Comparison of ENCODE assay signal across 11 mouse cellular contexts in the genomic region with DNA sequence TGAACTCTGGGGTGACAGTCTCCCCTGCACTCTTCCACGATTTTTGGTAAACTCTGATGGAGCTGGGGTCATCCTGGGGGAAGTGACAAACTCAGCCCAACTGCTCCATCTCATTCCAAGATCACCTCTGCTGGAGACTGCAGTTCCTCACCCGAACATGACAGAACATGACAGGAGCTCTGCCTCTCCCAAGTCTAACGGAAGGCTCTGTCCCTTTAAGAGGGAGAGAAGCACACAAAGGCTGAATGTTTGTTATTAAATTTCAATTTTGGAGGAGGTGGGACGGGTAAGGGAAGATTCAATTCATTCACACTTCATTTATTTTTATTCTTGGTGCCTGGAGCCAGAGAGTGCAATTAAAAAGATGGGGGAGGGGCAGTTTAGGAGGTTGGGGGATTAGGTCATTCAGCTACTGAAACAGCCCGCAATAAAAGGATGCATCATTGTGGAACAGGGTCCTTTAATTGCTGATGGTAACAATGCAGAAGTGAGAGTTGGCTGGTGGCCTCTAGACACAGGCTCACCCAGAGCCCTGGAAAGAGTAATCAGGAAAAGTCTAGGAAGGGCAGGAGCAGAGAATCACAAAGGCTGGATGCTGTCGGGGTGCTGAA. TPM values are rescaled to one million over a fixed set of nuclear protein-coding genes. Genes with fewer than 3 reads are reported as not detected.
DNase-seq lines count a peak whose midpoint lies in the region; ATAC-seq lines count a peak whose summit lies in the region.
"Had no signal": no experiment of that assay in that cellular context is flagged by ENCODE, and none has a peak within 500 bp of the region (broad histone marks: within the 10 kb centered on the region; RNA-seq: fewer than 3 reads in every experiment).

No protein-coding gene starts in this region.

- H3K4me2 ChIP-seq in hindbrain, embryonic 11.5 days (replicated peaks; ENCODE audit: low read depth, low read length), result no peak overlapping the region
- 0 out of 2 replicates have a peak overlapping the region, but pooled peaks have one; percentile 5 for H3K4me2 ChIP-seq in midbrain, embryonic 16.5 days (ENCODE audit: low read length)

- no peak overlapping the region for H3K4me3 ChIP-seq in hindbrain, embryonic 11.5 days (ENCODE audit: low read depth, low read length)
- no peak overlapping the region for H3K4me3 ChIP-seq in midbrain, embryonic 16.5 days (ENCODE audit: low read depth, low read length)

- 20% methylated on average over 6 of the region's 6 CpGs for WGBS in hindbrain, embryonic 11.5 days
- 12% methylated on average over 6 of the region's 6 CpGs for WGBS in midbrain, embryonic 16.5 days

- H3K27ac ChIP-seq in hindbrain, embryonic 11.5 days (ENCODE audit: low read depth, low read length), result no peak overlapping the region
- 0 out of 2 replicates have a peak overlapping the region, but pooled peaks have one; percentile 3 for H3K27ac ChIP-seq in midbrain, embryonic 16.5 days (ENCODE audit: low read length)

- no peak overlapping the region for H3K9ac ChIP-seq in hindbrain, embryonic 11.5 days (ENCODE audit: low read depth, low read length)
- no peak overlapping the region for H3K9ac ChIP-seq in midbrain, embryonic 16.5 days (ENCODE audit: low read depth, low read length)

- H3K9me3 ChIP-seq in hindbrain, embryonic 11.5 days (ENCODE audit: control insufficient read depth, low read length), result no peaks in the 10 kb centered on the region
- no peaks in the 10 kb centered on the region for H3K9me3 ChIP-seq in midbrain, embryonic 16.5 days (replicated peaks; ENCODE audit: control insufficient read depth, low read length, poor library complexity, severe bottlenecking)

- ATAC-seq in cerebellum, adult (ENCODE audit: insufficient number of reproducible peaks, low FRiP score, low TSS enrichment), result no peak
- peak; percentile 35 for ATAC-seq in hindbrain, embryonic 11.5 days (ENCODE audit: low FRiP score)
- ATAC-seq in midbrain, embryonic 16.5 days, result peak; percentile 25
- ATAC-seq in frontal cortex, adult (ENCODE audit: low TSS enrichment), result no peak

- no peaks in the 10 kb centered on the region for H3K27me3 ChIP-seq in hindbrain, embryonic 11.5 days (ENCODE audit: control insufficient read depth, insufficient read depth, low read length)
- H3K27me3 ChIP-seq in midbrain, embryonic 16.5 days (ENCODE audit: control insufficient read depth, insufficient read depth, low read depth, low read length), result no peaks in the 10 kb centered on the region

- peak; percentile 15 to 45 for DNase-seq in cerebellum, postnatal 10 days
- DNase-seq in embryo, embryonic 11 days, result peak; percentile 50
- DNase-seq in hindbrain, embryonic 11.5 days (ENCODE audit: low spot score), result peak; percentile 38
- no peak for DNase-seq in ovary, adult 18-20 months (ENCODE audit: low spot score)
- no peak for DNase-seq in cerebellum, adult 11 months
- DNase-seq: cerebellum, postnatal 25 days; kidney, adult 11 months; lung, adult 18-20 months had no signal

- H3K4me1 ChIP-seq in hindbrain, embryonic 11.5 days (replicated peaks; ENCODE audit: control insufficient read depth, insufficient read depth, low read length), result peaks cover 12% of the 10 kb centered on the region
- peaks cover 30% of the 10 kb centered on the region for H3K4me1 ChIP-seq in midbrain, embryonic 16.5 days (ENCODE audit: control insufficient read depth, insufficient read depth, low read length)

- H3K36me3 ChIP-seq in hindbrain, embryonic 11.5 days (ENCODE audit: control insufficient read depth, insufficient read depth, low read length), result no peaks in the 10 kb centered on the region
- no peaks in the 10 kb centered on the region for H3K36me3 ChIP-seq in midbrain, embryonic 16.5 days (ENCODE audit: control insufficient read depth, insufficient read depth, low read length)

RNA-seq across cellular contexts. Expression of a gene that starts 44.8 kb away (rescaled TPM):
- 14.9 and 15.4 TPM in 2 replicates for polyA plus RNA-seq in hindbrain, embryonic 11.5 days (2014; fragmentation: Nextera tagmentation; extraction: Ambion mirVana)
- polyA plus RNA-seq in midbrain, embryonic 16.5 days (2015; fragmentation: Nextera tagmentation; extraction: Ambion mirVana), result 14.1 and 16.3 TPM in 2 replicates

Comparison
In these comparisons a context has a peak if more than half of its experiments do, and no peak if none do; other contexts are left out.
1. DNase-seq: peak in cerebellum, postnatal 10 days (2 of 2), embryo, embryonic 11 days (single experiment) and hindbrain, embryonic 11.5 days (single experiment); none in ovary, adult 18-20 months (single experiment) and cerebellum, adult 11 months (single experiment).
2. ATAC-seq: peak in hindbrain, embryonic 11.5 days (single experiment) and midbrain, embryonic 16.5 days (single experiment); none in cerebellum, adult (single experiment) and frontal cortex, adult (single experiment).